Mouse (Mus musculus): ENCODE results near the gene Fam208b. TPM values are rescaled to one million over a fixed set of nuclear protein-coding genes. Genes with fewer than 3 reads are reported as not detected.
A peak's percentile ranks its signal among the peaks of the same experiment; 100 is the strongest.

The Fam208b gene
- polyA plus RNA-seq, 2 experiments = 3.5 to 4.2 TPM

GRCm38 (mm10) chr13:3636797-3637196 lies 25.9 kb upstream of the Fam208b start:
- no peaks in the 10 kb centered on the region for H3K36me3 ChIP-seq (replicated peaks; ENCODE audit: control insufficient read depth, insufficient read depth, low read depth)
- H3K4me3 ChIP-seq (ENCODE audit: insufficient read depth in 1 of 2, low read depth in 2 of 2, low read length in 2 of 2) = no peak overlapping the region
- H3K27me3 ChIP-seq (ENCODE audit: control insufficient read depth, insufficient read depth, low read length) = no peaks in the 10 kb centered on the region
- ATAC-seq (ENCODE audit: insufficient read depth) = no peak
- no peak overlapping the region for H3K27ac ChIP-seq
- no peak for DNase-seq (ENCODE audit: low read depth in 3 of 3, low spot score in 3 of 3)
- H3K9me3 ChIP-seq (ENCODE audit: control insufficient read depth, low read length) = no peaks in the 10 kb centered on the region
- TF ChIP-seq CTCF (IDR thresholded peaks at IDR 0.05; ENCODE audit: low read depth) (no peak), EP300 (IDR thresholded peaks at IDR 0.05; ENCODE audit: low read depth) (no peak)
- peak overlapping the region; percentile 33; the same call in 1 of the 2 replicates for H3K4me2 ChIP-seq (ENCODE audit: low read depth)
- 47% methylated on average over 11 of the region's 11 CpGs for WGBS (ENCODE audit: insufficient replicate concordance)
- H3K4me1 ChIP-seq (replicated peaks; ENCODE audit: control insufficient read depth in 2 of 2, insufficient read depth in 2 of 2, low read length in 1 of 2) = peaks cover 0 to 8% of the 10 kb centered on the region in 2 experiments; a peak in 2 of 4 replicates
- H3K9ac ChIP-seq (replicated peaks) = no peak overlapping the region

- peaks cover 0 to 8% of the 10 kb centered on the region in 2 experiments; a peak in 1 of 4 replicates for H3K4me1 ChIP-seq (replicated peaks; ENCODE audit: control insufficient read depth in 2 of 2, insufficient read depth in 2 of 2, low read length in 1 of 2)
Observed at GRCm38 (mm10) chr13:3635076-3635475, 24.2 kb upstream of the Fam208b start.

GRCm38 (mm10) chr13:3633895-3634811 lies 23.2 kb upstream of the Fam208b start, which contains the start of gene Asb13:
TSS of gene Asb13 (plus strand) at chr13:3634032.
- Histone ChIP-seq H3K4me1 (replicated peaks; ENCODE audit: control insufficient read depth in 2 of 2, insufficient read depth in 2 of 2, low read length in 1 of 2) (peaks cover 0 to 8% of the 10 kb centered on the region in 2 experiments; a peak in 1 of 4 replicates), H3K4me3 (ENCODE audit: insufficient read depth in 1 of 2, low read depth in 2 of 2, low read length in 2 of 2) (peak within 1 kb of the TSS; percentile 49 to 61), H3K4me2 (ENCODE audit: low read depth) (peak within 1 kb of the TSS; percentile 57), H3K27ac (no peak within 1 kb of the TSS), H3K9me3 (ENCODE audit: control insufficient read depth, low read length) (no peaks in the 10 kb centered on the region), H3K27me3 (ENCODE audit: control insufficient read depth, insufficient read depth, low read length) (no peaks in the 10 kb centered on the region), H3K36me3 (replicated peaks; ENCODE audit: control insufficient read depth, insufficient read depth, low read depth) (no peaks in the 10 kb centered on the region), H3K9ac (replicated peaks) (peak within 1 kb of the TSS; percentile 36)
- WGBS (ENCODE audit: insufficient replicate concordance) = 2% methylated on average over 47 of the region's 47 CpGs
- TF ChIP-seq CTCF (IDR thresholded peaks at IDR 0.05; ENCODE audit: low read depth) (peak; percentile 27; the same call in 1 of the 2 replicates), EP300 (IDR thresholded peaks at IDR 0.05; ENCODE audit: low read depth) (no peak)
- ATAC-seq (ENCODE audit: insufficient read depth) (peak; percentile 86), DNase-seq (ENCODE audit: low read depth in 3 of 3, low spot score in 3 of 3) (peak in 2 of 3 experiments; percentile 42 to 51)

More at GRCm38 (mm10) chr13:3635076-3635475, 24.2 kb upstream of the Fam208b start:
- WGBS (ENCODE audit: insufficient replicate concordance) = 64% methylated on average over 3 of the region's 3 CpGs
- no peak overlapping the region for H3K27ac ChIP-seq
- H3K27me3 ChIP-seq (ENCODE audit: control insufficient read depth, insufficient read depth, low read length) = no peaks in the 10 kb centered on the region
- no peak for TF ChIP-seq CTCF (IDR thresholded peaks at IDR 0.05; ENCODE audit: low read depth)
- no peak for TF ChIP-seq EP300 (IDR thresholded peaks at IDR 0.05; ENCODE audit: low read depth)
- no peak overlapping the region for H3K9ac ChIP-seq (replicated peaks)
- ATAC-seq (ENCODE audit: insufficient read depth) (no peak), DNase-seq (ENCODE audit: low read depth in 3 of 3, low spot score in 3 of 3) (no peak)
- H3K4me3 ChIP-seq (ENCODE audit: insufficient read depth in 1 of 2, low read depth in 2 of 2, low read length in 2 of 2) = no peak overlapping the region
- H3K36me3 ChIP-seq (replicated peaks; ENCODE audit: control insufficient read depth, insufficient read depth, low read depth) = no peaks in the 10 kb centered on the region
- no peaks in the 10 kb centered on the region for H3K9me3 ChIP-seq (ENCODE audit: control insufficient read depth, low read length)
- no peak overlapping the region for H3K4me2 ChIP-seq (ENCODE audit: low read depth)

GRCm38 (mm10) chr13:3633131-3633530 lies 22.2 kb upstream of the Fam208b start:
- Histone ChIP-seq H3K4me2 (ENCODE audit: low read depth) (peak overlapping the region; percentile 57), H3K9ac (replicated peaks) (no peak overlapping the region), H3K4me1 (replicated peaks; ENCODE audit: control insufficient read depth in 2 of 2, insufficient read depth in 2 of 2, low read length in 1 of 2) (peaks cover 0 to 8% of the 10 kb centered on the region in 2 experiments; a peak in 1 of 4 replicates), H3K36me3 (replicated peaks; ENCODE audit: control insufficient read depth, insufficient read depth, low read depth) (no peaks in the 10 kb centered on the region), H3K9me3 (ENCODE audit: control insufficient read depth, low read length) (no peaks in the 10 kb centered on the region), H3K27ac (no peak overlapping the region), H3K27me3 (ENCODE audit: control insufficient read depth, insufficient read depth, low read length) (no peaks in the 10 kb centered on the region), H3K4me3 (ENCODE audit: insufficient read depth in 1 of 2, low read depth in 2 of 2, low read length in 2 of 2) (no peak overlapping the region)
- TF ChIP-seq CTCF (IDR thresholded peaks at IDR 0.05; ENCODE audit: low read depth) (no peak), EP300 (IDR thresholded peaks at IDR 0.05; ENCODE audit: low read depth) (no peak)
- ATAC-seq (ENCODE audit: insufficient read depth) (no peak), DNase-seq (ENCODE audit: low read depth in 3 of 3, low spot score in 3 of 3) (no peak)
- 19% methylated on average over 6 of the region's 6 CpGs for WGBS (ENCODE audit: insufficient replicate concordance)

GRCm38 (mm10) chr13:3632551-3632950 lies 21.6 kb upstream of the Fam208b start:
- H3K4me2 ChIP-seq (ENCODE audit: low read depth) = no peak overlapping the region
- no peaks in the 10 kb centered on the region for H3K27me3 ChIP-seq (ENCODE audit: control insufficient read depth, insufficient read depth, low read length)
- H3K27ac ChIP-seq = no peak overlapping the region
- DNase-seq (ENCODE audit: low read depth in 3 of 3, low spot score in 3 of 3) (no peak), ATAC-seq (ENCODE audit: insufficient read depth) (no peak)
- TF ChIP-seq CTCF (IDR thresholded peaks at IDR 0.05; ENCODE audit: low read depth) (no peak), EP300 (IDR thresholded peaks at IDR 0.05; ENCODE audit: low read depth) (no peak)
- no peaks in the 10 kb centered on the region for H3K9me3 ChIP-seq (ENCODE audit: control insufficient read depth, low read length)
- 58% methylated on average over 9 of the region's 9 CpGs for WGBS (ENCODE audit: insufficient replicate concordance)
- peaks cover 0 to 8% of the 10 kb centered on the region in 2 experiments; a peak in 1 of 4 replicates for H3K4me1 ChIP-seq (replicated peaks; ENCODE audit: control insufficient read depth in 2 of 2, insufficient read depth in 2 of 2, low read length in 1 of 2)
- H3K9ac ChIP-seq (replicated peaks) = no peak overlapping the region
- no peak overlapping the region for H3K4me3 ChIP-seq (ENCODE audit: insufficient read depth in 1 of 2, low read depth in 2 of 2, low read length in 2 of 2)
- H3K36me3 ChIP-seq (replicated peaks; ENCODE audit: control insufficient read depth, insufficient read depth, low read depth) = no peaks in the 10 kb centered on the region
